ENCODE assay signal across 16 mouse cellular contexts in the genomic region with DNA sequence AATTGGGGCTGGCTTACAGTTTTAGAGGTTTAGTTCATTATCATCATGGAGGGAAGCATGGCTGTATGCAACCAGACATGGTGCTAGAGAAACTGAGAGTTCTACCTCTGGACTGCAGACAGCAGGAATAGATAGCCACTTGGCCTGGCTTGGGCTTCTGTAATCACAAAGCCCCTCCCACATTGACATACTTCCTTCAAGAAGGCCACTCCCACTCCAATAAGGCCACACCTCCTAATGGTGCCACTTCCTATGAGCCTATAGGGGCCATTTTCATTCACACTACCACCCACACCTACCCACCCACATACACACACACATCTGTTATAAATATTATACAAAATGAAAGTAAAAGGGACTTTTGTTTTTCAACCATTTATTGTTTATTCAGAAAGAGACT. TPM values are rescaled to one million over a fixed set of nuclear protein-coding genes. Genes with fewer than 3 reads are reported as not detected.
DNase-seq lines count a peak whose midpoint lies in the region; ATAC-seq and TF ChIP-seq lines count a peak whose summit lies in the region.
"Had no signal": no experiment of that assay in that cellular context is flagged by ENCODE, and none has a peak within 500 bp of the region (broad histone marks: within the 10 kb centered on the region; RNA-seq: fewer than 3 reads in every experiment).

No protein-coding gene starts in this region.

- ATAC-seq in liver, embryonic 14.5 days (ENCODE audit: insufficient read depth): peak; percentile 31; the same call in 1 of the 2 replicates
- no peak for ATAC-seq in liver, embryonic 11.5 days (replicated peaks; ENCODE audit: low FRiP score)
- ATAC-seq: midbrain, embryonic 15.5 days had no signal

- no peaks in the 10 kb centered on the region for H3K9me3 ChIP-seq in liver, embryonic 14.5 days (ENCODE audit: control insufficient read depth, low read length)
- no peaks in the 10 kb centered on the region for H3K9me3 ChIP-seq in liver, embryonic 11.5 days (ENCODE audit: control insufficient read depth, low read length)
- H3K9me3 ChIP-seq: embryonic facial prominence, embryonic 12.5 days; hindbrain, embryonic 12.5 days; midbrain, embryonic 15.5 days; neural tube, embryonic 12.5 days had no signal

- H3K4me3 ChIP-seq in liver, embryonic 14.5 days (ENCODE audit: insufficient read depth in 1 of 2, low read depth in 2 of 2, low read length in 2 of 2): no peak overlapping the region
- H3K4me3 ChIP-seq in liver, embryonic 11.5 days (ENCODE audit: low read depth, low read length): no peak overlapping the region
- H3K4me3 ChIP-seq: embryonic facial prominence, embryonic 12.5 days; hindbrain, embryonic 12.5 days; midbrain, embryonic 15.5 days; neural tube, embryonic 12.5 days had no signal

- H3K27ac ChIP-seq in liver, embryonic 14.5 days: no peak overlapping the region
- H3K27ac ChIP-seq in liver, embryonic 11.5 days (ENCODE audit: low read depth, low read length): no peak overlapping the region
- H3K27ac ChIP-seq: embryonic facial prominence, embryonic 12.5 days; hindbrain, embryonic 12.5 days; midbrain, embryonic 15.5 days; neural tube, embryonic 12.5 days had no signal

- no peak overlapping the region for H3K4me2 ChIP-seq in liver, embryonic 14.5 days (ENCODE audit: low read depth)
- no peak overlapping the region for H3K4me2 ChIP-seq in liver, embryonic 11.5 days
- H3K4me2 ChIP-seq: embryonic facial prominence, embryonic 12.5 days; hindbrain, embryonic 12.5 days; midbrain, embryonic 15.5 days; neural tube, embryonic 12.5 days had no signal

- peaks cover 0 to 12% of the 10 kb centered on the region in 2 experiments; a peak in 2 of 4 replicates for H3K4me1 ChIP-seq in liver, embryonic 14.5 days (replicated peaks; ENCODE audit: control insufficient read depth in 2 of 2, insufficient read depth in 2 of 2, low read length in 1 of 2)
- H3K4me1 ChIP-seq in liver, embryonic 11.5 days (replicated peaks; ENCODE audit: control insufficient read depth, insufficient read depth, low read length): peaks cover 6% of the 10 kb centered on the region
- H3K4me1 ChIP-seq: midbrain, embryonic 15.5 days had no signal

- TF ChIP-seq CTCF in liver, embryonic 14.5 days (IDR thresholded peaks at IDR 0.05; ENCODE audit: low read depth): no peak

- no peaks in the 10 kb centered on the region for H3K27me3 ChIP-seq in liver, embryonic 14.5 days (ENCODE audit: control insufficient read depth, insufficient read depth, low read length)
- H3K27me3 ChIP-seq in liver, embryonic 11.5 days (replicated peaks; ENCODE audit: control insufficient read depth, insufficient read depth, low read length): no peaks in the 10 kb centered on the region
- H3K27me3 ChIP-seq in splenic B cell, adult 2 months (ENCODE audit: control insufficient read depth, insufficient read depth, low read length, poor library complexity, severe bottlenecking): no peaks in the 10 kb centered on the region
- H3K27me3 ChIP-seq: embryonic facial prominence, embryonic 12.5 days; hindbrain, embryonic 12.5 days; midbrain, embryonic 15.5 days; neural tube, embryonic 12.5 days had no signal

- DNase-seq in liver, embryonic 14.5 days (ENCODE audit: low read depth in 3 of 3, low spot score in 3 of 3): no peak
- DNase-seq in liver, embryonic 11.5 days (ENCODE audit: low spot score): no peak
- peak; percentile 32 for DNase-seq in CD4-positive, CD25-positive, alpha-beta regulatory T cell, adult 2 months (ENCODE audit: low read depth, low spot score)
- DNase-seq in T-cell, adult 2 months (ENCODE audit: low spot score): peak; percentile 6
- DNase-seq in splenic B cell, adult 2 months (ENCODE audit: low read depth, low spot score): peak; percentile 50
- no peak for DNase-seq in ovary, postnatal 36 days (ENCODE audit: low spot score)
- no peak for DNase-seq in urinary bladder, postnatal 36 days (ENCODE audit: low spot score in 2 of 2)
- DNase-seq: cerebellum, postnatal 36 days; kidney, adult 8-10 months; layer of hippocampus, postnatal 36 days; left cerebral cortex, postnatal 4 days; thymus, adult 18-20 months had no signal

- no peak for TF ChIP-seq EP300 in liver, embryonic 14.5 days (IDR thresholded peaks at IDR 0.05; ENCODE audit: low read depth)

- H3K36me3 ChIP-seq in liver, embryonic 14.5 days (replicated peaks; ENCODE audit: control insufficient read depth, insufficient read depth, low read depth): no peaks in the 10 kb centered on the region
- no peaks in the 10 kb centered on the region for H3K36me3 ChIP-seq in liver, embryonic 11.5 days (ENCODE audit: control insufficient read depth, insufficient read depth, low read length)
- no peaks in the 10 kb centered on the region for H3K36me3 ChIP-seq in splenic B cell, adult 2 months (ENCODE audit: control insufficient read depth, insufficient read depth, low read length, poor library complexity, severe bottlenecking)
- H3K36me3 ChIP-seq: embryonic facial prominence, embryonic 12.5 days; hindbrain, embryonic 12.5 days; midbrain, embryonic 15.5 days; neural tube, embryonic 12.5 days had no signal

- no peak overlapping the region for H3K9ac ChIP-seq in liver, embryonic 14.5 days (replicated peaks)
- no peak overlapping the region for H3K9ac ChIP-seq in liver, embryonic 11.5 days (ENCODE audit: low read depth, low read length)
- H3K9ac ChIP-seq: embryonic facial prominence, embryonic 12.5 days; hindbrain, embryonic 12.5 days; midbrain, embryonic 15.5 days; neural tube, embryonic 12.5 days had no signal

RNA-seq across cellular contexts. Expression of a gene that starts 50.1 kb away (rescaled TPM):
- 19.5 and 28.6 TPM in 2 replicates for polyA plus RNA-seq in liver, embryonic 14.5 days (2012; rRNA removed)
- 31.1 and 31.6 TPM in 2 replicates for polyA plus RNA-seq in liver, embryonic 14.5 days (2014; fragmentation: Nextera tagmentation; extraction: Ambion mirVana)
- 37.7 and 37.9 TPM in 2 replicates for polyA plus RNA-seq in liver, embryonic 11.5 days (2014; fragmentation: Nextera tagmentation; extraction: Ambion mirVana)

Comparison
In these comparisons a context has a peak if more than half of its experiments do, and no peak if none do; other contexts are left out.
1. DNase-seq: peak in CD4-positive, CD25-positive, alpha-beta regulatory T cell, adult 2 months (single experiment), T-cell, adult 2 months (single experiment) and splenic B cell, adult 2 months (single experiment); none in liver, embryonic 14.5 days (0 of 3), liver, embryonic 11.5 days (single experiment), ovary, postnatal 36 days (single experiment) and urinary bladder, postnatal 36 days (0 of 2).